Mouse (Mus musculus): ENCODE data around the gene Rxfp1.

DNA sequence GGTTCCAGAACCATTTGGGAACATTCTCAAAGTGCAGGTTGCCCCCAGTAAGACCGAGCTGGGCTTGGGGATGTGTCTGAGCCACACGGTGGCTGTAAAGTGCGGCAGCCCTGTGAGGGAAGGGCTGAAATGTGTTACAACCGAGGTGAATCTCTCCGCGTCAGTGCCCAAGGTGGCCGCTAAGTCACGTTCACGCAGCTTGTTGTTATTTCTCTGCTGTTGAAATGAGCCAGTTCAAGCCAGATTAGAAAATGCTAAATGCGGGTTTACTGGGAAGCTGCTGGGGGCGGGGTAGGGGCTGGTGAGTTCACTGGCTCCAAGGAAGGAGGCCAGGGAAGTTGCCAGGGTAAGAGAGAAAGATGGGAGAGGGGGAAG lies 46.7 kb upstream of the Rxfp1 start:
- TF ChIP-seq POLR2A (IDR thresholded peaks at IDR 0.05; ENCODE audit: insufficient read depth, low read depth, low read length), result no peak
- no peak for TF ChIP-seq CTCF (IDR thresholded peaks at IDR 0.05)

Data from heart, adult 2 months (tissue).